Mouse (Mus musculus) megakaryocyte progenitor cell, adult 5-6 weeks (primary cell): ENCODE results near the gene Fbxo42. TPM values are rescaled to one million over a fixed set of nuclear protein-coding genes. Genes with fewer than 3 reads are reported as not detected.

Experiments
- ATAC-seq: replicated peaks from 2 replicates; pipeline ENCODE4 v1.8.0; 2016; ENCODE audit warnings: mild to moderate bottlenecking, moderate TSS enrichment, inconsistent platforms; ENCODE audit not compliant: poor library complexity
- total RNA-seq, 2 experiments: library from RNA; stranded (forward) in 1 of 2; stranded (reverse) in 1 of 2; fragments of 157-497, 149-512 nt in 1 of 2; fragments of 200-1000 nt in 1 of 2; gene quantifications; 2 replicates each; pipeline versions ENCODE4 v1.2.3 to v1.2.4; 2015 to 2017

The Fbxo42 gene
- total RNA-seq, 2 experiments from 2014 or later, result 11.4 to 15.4 TPM

DNA sequence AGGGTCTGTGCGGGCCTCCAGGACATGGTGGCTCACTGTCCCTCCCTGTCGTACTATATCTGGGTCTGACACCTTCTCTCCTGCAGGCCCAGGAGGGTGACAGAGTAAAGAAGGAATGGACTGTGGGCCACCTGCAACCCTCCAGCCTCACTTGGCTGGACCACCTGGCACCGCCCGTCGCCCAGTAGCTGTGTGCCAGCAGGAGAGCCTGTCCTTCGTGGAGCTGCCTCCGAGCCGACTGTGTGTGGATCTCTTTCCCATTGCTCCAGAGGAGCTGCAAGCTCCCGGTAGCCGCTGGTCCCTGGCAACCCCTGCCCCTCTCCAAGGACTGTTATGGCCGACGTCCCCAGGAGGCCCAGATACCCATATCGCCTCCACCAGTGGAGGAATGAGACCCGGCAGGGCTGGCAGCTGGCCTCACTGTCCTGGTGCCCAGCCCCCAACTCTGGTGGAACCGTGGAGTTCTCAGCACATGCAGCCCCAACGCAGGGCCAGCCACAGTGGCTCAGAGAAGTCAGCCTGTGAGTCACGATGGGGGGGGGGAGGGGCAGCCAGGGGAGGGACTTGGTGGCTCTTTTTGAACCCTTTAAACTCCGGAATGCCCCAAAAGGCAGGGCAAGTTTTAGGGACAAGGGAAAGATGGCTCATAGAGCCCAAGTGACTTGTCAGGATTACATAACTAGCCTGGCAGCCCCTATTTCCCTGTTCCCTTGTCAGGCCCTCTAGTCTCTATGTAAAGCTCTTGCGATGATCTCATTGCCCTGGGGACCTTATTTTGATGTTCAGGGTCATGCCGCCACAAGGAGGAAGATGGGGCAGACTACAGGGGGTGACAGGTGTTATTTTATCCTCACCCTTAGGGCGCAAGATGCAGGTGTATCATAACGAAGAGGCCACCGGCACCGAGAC is 98.6 kb downstream of the Fbxo42 start:
- no peak for ATAC-seq

DNA sequence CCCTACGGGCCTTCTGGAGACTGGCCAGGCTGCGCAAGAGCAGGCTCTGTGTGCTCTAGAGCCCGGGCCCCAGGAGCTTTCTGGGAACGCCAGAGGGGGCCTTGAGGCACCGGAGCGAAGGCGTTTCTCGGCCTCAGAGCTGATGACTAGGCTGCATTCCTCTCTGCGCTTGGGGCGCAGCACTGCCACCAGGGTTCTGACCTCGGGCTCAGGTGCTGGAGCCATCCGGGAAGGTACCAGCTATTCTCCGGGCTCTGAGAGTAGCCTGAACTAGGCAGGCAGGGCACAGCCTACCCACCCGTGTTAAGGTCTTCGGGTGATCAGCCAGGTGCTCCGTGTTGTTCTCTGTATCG is 99.3 kb downstream of the Fbxo42 start:
- no peak for ATAC-seq

DNA sequence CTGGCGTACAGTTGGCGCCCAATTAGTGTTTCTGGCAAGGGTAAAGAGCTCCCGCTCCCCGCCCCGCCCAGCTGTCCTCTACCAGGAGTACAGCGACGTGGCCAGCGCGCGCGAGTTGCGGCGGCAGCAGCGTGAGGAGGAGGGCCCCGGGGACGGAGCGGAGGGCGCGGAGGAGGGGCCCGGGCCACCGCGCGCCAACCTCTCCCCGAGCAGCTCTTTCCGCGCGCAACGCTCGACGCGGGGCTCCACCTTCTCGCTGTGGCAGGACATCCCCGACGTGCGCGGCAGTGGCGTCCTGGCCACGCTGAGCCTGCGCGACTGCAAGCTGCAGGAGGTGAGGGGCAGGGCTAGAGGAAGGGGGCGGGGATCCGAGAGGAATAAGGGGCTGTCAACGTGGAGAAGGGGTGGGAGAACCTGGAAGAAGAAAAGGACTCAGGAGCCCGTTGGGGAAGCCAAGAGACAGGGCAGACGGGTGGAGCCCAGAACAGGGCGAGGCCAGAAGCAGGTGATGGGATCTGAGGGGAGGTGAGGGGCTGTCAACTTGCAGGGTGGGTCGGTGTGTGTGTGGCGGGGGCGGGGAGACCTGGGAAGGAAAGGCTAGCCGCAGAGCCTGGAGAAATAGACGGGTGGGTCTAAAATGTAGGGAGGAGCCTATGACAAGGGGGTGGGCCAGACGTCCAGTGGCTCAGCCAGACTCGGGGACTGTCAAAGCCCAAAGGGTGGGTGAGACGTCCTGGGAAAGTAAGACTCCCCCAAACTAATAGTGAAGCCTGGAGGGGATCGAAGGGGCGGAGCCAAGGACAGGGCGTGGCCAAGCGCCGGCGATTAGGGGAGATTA is 100.3 kb downstream of the Fbxo42 start:
- ATAC-seq, result no peak

DNA sequence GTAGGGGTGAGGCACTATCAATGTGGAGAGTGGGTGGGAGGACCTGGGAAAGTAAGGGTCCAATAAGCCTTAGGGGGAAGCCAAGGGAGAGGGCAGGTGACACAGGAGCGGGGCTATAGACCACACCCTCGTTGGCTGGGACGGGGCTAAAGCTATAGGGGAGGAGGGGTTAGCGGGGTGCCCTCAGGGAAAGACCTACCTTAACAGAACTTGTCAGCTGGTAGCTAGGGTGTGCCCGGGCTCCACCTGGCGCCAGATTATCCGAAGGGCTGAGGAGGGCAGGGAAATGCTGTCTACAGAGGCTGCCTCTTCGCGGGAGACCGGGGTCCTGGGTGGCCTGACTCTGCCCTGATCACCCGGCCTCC is 100.9 kb downstream of the Fbxo42 start:
- peak; percentile 25 for ATAC-seq

DNA sequence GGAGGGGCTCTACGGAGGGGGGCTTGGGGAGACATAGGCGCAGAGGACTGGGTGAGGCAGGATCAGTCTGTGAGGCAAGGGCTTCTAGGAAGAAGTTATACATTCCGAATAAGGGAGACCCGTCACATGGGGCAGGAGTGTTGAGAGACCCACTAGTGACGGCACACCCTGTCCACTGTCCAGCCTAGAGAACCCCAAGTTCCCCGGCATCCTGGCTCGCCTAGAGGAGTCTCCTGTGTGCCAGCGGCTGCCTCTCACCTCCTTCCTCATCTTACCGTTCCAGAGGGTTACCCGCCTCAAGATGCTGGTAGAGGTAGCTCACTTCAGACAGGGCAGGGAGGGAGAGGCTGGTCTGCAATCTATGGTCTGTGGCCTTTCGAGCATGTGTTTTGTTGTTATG is 101.7 kb downstream of the Fbxo42 start:
- no peak for ATAC-seq

DNA sequence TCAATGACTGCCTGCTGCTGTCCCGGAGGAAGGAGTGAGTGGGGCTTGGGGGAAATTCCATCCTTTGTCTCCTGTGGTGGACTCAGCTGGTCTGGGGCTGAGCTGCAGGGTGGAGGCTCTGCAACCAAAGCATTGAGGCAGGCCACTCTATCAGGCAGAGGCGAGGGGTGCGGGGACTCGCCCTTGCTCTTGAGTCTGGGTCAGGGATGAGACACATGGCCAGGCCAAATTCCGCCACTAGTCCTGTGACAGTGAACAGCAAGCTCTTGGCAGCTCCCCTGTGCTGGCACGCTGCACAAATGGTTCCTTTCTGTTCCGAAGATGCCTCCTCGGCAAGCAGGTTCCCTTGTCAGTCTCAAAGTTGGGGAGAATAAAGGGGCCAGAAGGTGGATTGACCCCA is 103.4 kb downstream of the Fbxo42 start:
- ATAC-seq, result no peak

DNA sequence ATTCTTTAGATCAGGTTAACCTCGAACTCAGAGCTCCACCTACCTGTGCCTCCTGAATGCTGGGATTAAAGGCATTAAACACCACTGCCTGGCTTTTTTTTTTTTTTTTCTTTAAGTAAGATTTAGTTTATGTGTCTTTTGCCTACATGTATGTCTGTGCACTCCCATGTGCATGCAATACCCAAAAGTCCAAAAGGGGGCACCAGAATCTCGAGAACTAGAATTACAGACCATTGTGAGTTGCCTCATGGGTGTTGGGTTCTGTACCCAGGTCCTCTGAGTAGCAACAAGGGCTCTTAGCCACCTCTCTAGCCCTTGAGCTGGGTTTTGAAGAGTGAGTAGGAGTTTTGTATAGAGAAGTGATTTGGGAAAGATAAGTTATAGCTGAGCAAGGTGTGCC is 104.9 kb downstream of the Fbxo42 start:
- ATAC-seq, result no peak

Other genes starting within 250 kb of the Fbxo42 start
- gene Padi2, start 241.6 kb upstream of the Fbxo42 start, total RNA-seq (2015), result 5.5 and 5.7 TPM in 2 replicates
- 4.8 and 5.0 TPM in 2 replicates for gene Padi2, start 241.6 kb upstream of the Fbxo42 start, total RNA-seq (2017)
- gene Sdhb, start 186.7 kb upstream of the Fbxo42 start, total RNA-seq (2015), result 160 and 167 TPM in 2 replicates
- 91.4 and 129 TPM in 2 replicates for gene Sdhb, start 186.7 kb upstream of the Fbxo42 start, total RNA-seq (2017)
- gene Atp13a2, start 161.0 kb upstream of the Fbxo42 start, total RNA-seq (2015), result 9.0 and 13.1 TPM in 2 replicates
- 19.2 and 23.4 TPM in 2 replicates for gene Atp13a2, start 161.0 kb upstream of the Fbxo42 start, total RNA-seq (2017)
- not detected in 2 replicates for gene Mfap2, start 137.5 kb upstream of the Fbxo42 start, total RNA-seq (2015)
- gene Mfap2, start 137.5 kb upstream of the Fbxo42 start, total RNA-seq (2017), result not detected in 2 replicates
- 1.1 and 3.3 TPM in 2 replicates for gene Crocc, start 87.4 kb upstream of the Fbxo42 start, total RNA-seq (2015)
- gene Crocc, start 87.4 kb upstream of the Fbxo42 start, total RNA-seq (2017), result 5.8 and 6.0 TPM in 2 replicates
- gene Necap2, start 69.6 kb upstream of the Fbxo42 start, total RNA-seq (2015), result 33.5 and 37.1 TPM in 2 replicates
- gene Necap2, start 69.6 kb upstream of the Fbxo42 start, total RNA-seq (2017), result 50.4 and 64.3 TPM in 2 replicates
- gene Spata21, start 59.6 kb upstream of the Fbxo42 start, total RNA-seq (2015), result not detected in 2 replicates
- gene Spata21, start 59.6 kb upstream of the Fbxo42 start, total RNA-seq (2017), result not detected in 2 replicates
- gene Szrd1, start 8.1 kb upstream of the Fbxo42 start, total RNA-seq (2015), result 33.2 and 43.0 TPM in 2 replicates
- gene Szrd1, start 8.1 kb upstream of the Fbxo42 start, total RNA-seq (2017), result 38.8 and 52.7 TPM in 2 replicates
- 0.73 and 1.4 TPM in 2 replicates for gene Rsg1, start 66.0 kb downstream of the Fbxo42 start, total RNA-seq (2015)
- 1.8 and 3.5 TPM in 2 replicates for gene Rsg1, start 66.0 kb downstream of the Fbxo42 start, total RNA-seq (2017)
- not detected in 2 replicates for gene Arhgef19, start 91.6 kb downstream of the Fbxo42 start, total RNA-seq (2015)
- gene Arhgef19, start 91.6 kb downstream of the Fbxo42 start, total RNA-seq (2017), result not detected in 2 replicates
- 0.46 and 0.49 TPM in 2 replicates for gene Epha2, start 153.3 kb downstream of the Fbxo42 start, total RNA-seq (2015)
- 0.14 and 0.50 TPM in 2 replicates for gene Epha2, start 153.3 kb downstream of the Fbxo42 start, total RNA-seq (2017)
- gene Fam131c, start 220.3 kb downstream of the Fbxo42 start, total RNA-seq (2015), result not detected in 2 replicates
- not detected in 2 replicates for gene Fam131c, start 220.3 kb downstream of the Fbxo42 start, total RNA-seq (2017)